Mouse (Mus musculus): ENCODE results near the gene Cdc42ep3. TPM values are rescaled to one million over a fixed set of nuclear protein-coding genes. Genes with fewer than 3 reads are reported as not detected.

Gene Cdc42ep3
- polyA plus RNA-seq (2015; fragmentation: Nextera tagmentation; extraction: Ambion mirVana) = 41.1 and 46.4 TPM in 2 replicates

DNA sequence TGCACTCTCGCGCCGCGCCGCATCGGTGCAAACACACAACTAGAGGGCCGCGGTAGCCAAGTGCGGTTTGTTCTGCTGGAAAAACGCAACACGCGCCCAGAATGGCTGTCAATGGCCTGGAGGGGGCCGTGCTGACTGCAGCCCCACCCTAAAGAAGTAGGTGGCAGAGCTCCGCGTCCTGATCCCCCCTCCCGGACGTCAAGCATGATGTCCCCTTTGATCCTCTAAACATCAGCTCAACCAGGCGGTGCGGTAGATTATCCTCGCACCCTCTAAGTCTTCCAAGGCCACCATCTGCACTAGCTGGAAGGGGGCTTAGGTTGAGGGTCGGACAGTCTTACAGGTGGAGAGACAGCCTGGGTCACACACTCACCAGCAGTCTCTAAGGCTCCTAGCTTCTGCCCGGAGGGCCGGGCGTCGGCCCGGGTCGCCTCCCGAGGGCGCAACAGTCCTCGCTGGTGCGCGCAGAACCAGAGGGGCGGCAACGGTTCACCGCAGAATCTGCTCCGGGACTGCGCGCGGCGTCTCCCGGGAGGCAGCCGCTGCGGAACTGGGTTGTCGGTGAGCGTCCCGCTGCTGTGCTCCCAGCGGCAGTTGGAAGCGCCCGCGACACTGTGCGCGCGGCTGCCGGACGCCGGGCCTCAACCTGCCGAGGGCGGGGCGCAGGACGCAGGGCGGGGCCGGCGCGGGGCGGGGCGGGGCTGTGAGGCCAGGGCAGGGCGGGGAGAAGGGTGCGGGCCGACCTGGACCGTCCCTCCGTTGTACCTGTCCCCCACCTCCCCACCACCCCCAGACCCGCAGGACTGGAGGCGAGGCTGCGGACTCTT is at the start of gene Cdc42ep3:
TSS of gene Cdc42ep3 (minus strand) at position 648 of the 827 bp plus-strand sequence.

